Mouse (Mus musculus) forebrain, embryonic 13.5 days (tissue): ENCODE data around the gene Gm3159. TPM values are rescaled to one million over a fixed set of nuclear protein-coding genes. Genes with fewer than 3 reads are reported as not detected.
"Not testable (repeated sequence)": the region's sequence is repeated elsewhere in the genome, so short reads cannot be mapped to it uniquely, and the experiment has no call there.

ENCODE experiments used
- ATAC-seq: fragments of 200-750 bp; cut with Nextera tagmentation; 2 replicates; pipeline ENCODE4 v1.8.0; 2017
- H3K27ac ChIP-seq: fragments of 300-500 bp; sonication (generic); 2 replicates; pipeline ENCODE4 v1.5.1; 2015; ENCODE audit warnings: inconsistent platforms, mild to moderate bottlenecking, moderate library complexity
- H3K27me3 ChIP-seq: fragments of 300-500 bp; sonication (generic); 2 replicates; pipeline ENCODE4 v1.6.1; 2015; ENCODE audit warnings: mild to moderate bottlenecking, inconsistent platforms
- H3K36me3 ChIP-seq: fragments of 300-500 bp; sonication (generic); 2 replicates; pipeline ENCODE4 v1.6.1; 2015; ENCODE audit warnings: mild to moderate bottlenecking, inconsistent platforms; ENCODE audit not compliant: poor library complexity, severe bottlenecking
- H3K4me1 ChIP-seq: fragments of 300-500 bp; sonication (generic); 2 replicates; pipeline ENCODE4 v1.6.1; 2015; ENCODE audit warnings: inconsistent platforms
- H3K4me2 ChIP-seq: fragments of 300-500 bp; sonication (generic); 2 replicates; pipeline ENCODE4 v1.6.1; 2015; ENCODE audit warnings: inconsistent platforms, mild to moderate bottlenecking, moderate library complexity
- H3K4me3 ChIP-seq: fragments of 300-500 bp; sonication (generic); 2 replicates; pipeline ENCODE4 v1.5.1; 2015; ENCODE audit warnings: mild to moderate bottlenecking, inconsistent platforms
- H3K9ac ChIP-seq: fragments of 300-500 bp; sonication (generic); 2 replicates; pipeline ENCODE4 v1.6.1; 2015; ENCODE audit warnings: mild to moderate bottlenecking, inconsistent platforms
- H3K9me3 ChIP-seq: fragments of 300-500 bp; sonication (generic); replicated peaks from 2 replicates; pipeline ENCODE4 v1.6.1; 2016; ENCODE audit warnings: inconsistent platforms
- polyA plus RNA-seq: library from polyadenylated mRNA; unstranded; fragments of >200 nt; fragmentation: Nextera tagmentation; extraction: Ambion mirVana; gene quantifications from 2 replicates; pipeline ENCODE4 v1.2.1, GENCODE M21; 2015

Gm3159 gene
- polyA plus RNA-seq, 1 experiment from 2014 or later: not detected

DNA sequence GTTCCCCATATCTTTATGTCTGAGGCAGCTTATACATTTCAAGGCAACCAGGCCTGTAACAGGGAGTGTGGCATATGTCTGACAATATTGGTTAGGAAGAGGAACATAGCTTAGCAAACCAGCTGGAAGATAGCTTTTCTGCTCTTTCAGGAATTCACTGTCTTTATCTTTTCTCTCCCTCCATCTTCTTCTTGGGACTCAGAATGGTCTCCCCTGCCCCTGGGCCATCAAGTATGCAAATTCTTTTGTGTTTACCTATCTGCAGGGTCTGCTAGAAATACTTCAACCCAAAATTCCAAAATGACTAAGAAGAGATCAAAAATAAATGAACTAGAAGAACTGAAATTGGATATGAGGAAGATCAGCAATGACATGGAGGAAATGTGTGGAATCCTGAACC lies 33.4 kb downstream of the Gm3159 start, which contains the start of gene Gm3173:
Gene Gm3173, plus strand, starts transcription at position 301 of the 400 bp plus-strand sequence.
- H3K27ac ChIP-seq, H3K4me2 ChIP-seq, H3K4me3 ChIP-seq, H3K9ac ChIP-seq, ATAC-seq, H3K9me3 ChIP-seq, H3K4me1 ChIP-seq, H3K36me3 ChIP-seq, H3K27me3 ChIP-seq: not testable (repeated sequence)

Other genes starting within 250 kb of the Gm3159 start
- gene Gm3127, start 232.5 kb upstream of the Gm3159 start, polyA plus RNA-seq: not detected in 2 replicates
- gene Gm2974, start 214.9 kb upstream of the Gm3159 start, polyA plus RNA-seq: 2.4 and 3.9 TPM in 2 replicates
- gene Gm3138, start 147.9 kb upstream of the Gm3159 start, polyA plus RNA-seq: not detected in 2 replicates
- gene Gm3149, start 80.2 kb upstream of the Gm3159 start, polyA plus RNA-seq: not detected in 2 replicates
- gene 2610042L04Rik, start 62.8 kb upstream of the Gm3159 start, polyA plus RNA-seq: 2.2 and 3.5 TPM in 2 replicates
- gene Gm3164, start 17.9 kb downstream of the Gm3159 start, polyA plus RNA-seq: 1.9 and 2.3 TPM in 2 replicates
- 1.7 TPM in 1 of 2 replicates, not detected in the other for gene Gm3173, start 33.5 kb downstream of the Gm3159 start, polyA plus RNA-seq
- not detected in 2 replicates for gene Gm3182, start 84.2 kb downstream of the Gm3159 start, polyA plus RNA-seq
- not detected in 2 replicates for gene Gm3047, start 157.9 kb downstream of the Gm3159 start, polyA plus RNA-seq
- gene Gm8159, start 234.8 kb downstream of the Gm3159 start, polyA plus RNA-seq: not detected in 2 replicates